Mouse (Mus musculus) ES-E14 (cell line): Measurements from ENCODE around the gene Iglon5.

Experiments
- CHD2 ChIP-seq: IDR thresholded peaks from 2 replicates; pipeline ENCODE4 v1.6.1; 2014; ENCODE audit warnings: mild to moderate bottlenecking, low read depth, low read length, inconsistent platforms
- HCFC1 ChIP-seq: IDR thresholded peaks from 2 replicates; pipeline ENCODE4 v1.6.1; 2012; ENCODE audit warnings: low read length, inconsistent platforms, borderline replicate concordance; ENCODE audit not compliant: insufficient read depth
- MAFK ChIP-seq: IDR thresholded peaks from 2 replicates; pipeline ENCODE4 v1.6.1; 2014; ENCODE audit warnings: mild to moderate bottlenecking, low read depth, low read length, inconsistent platforms; ENCODE audit not compliant: insufficient read depth
- ZC3H11A ChIP-seq: IDR thresholded peaks from 2 replicates; pipeline ENCODE4 v1.6.1; 2012; ENCODE audit warnings: low read depth, mild to moderate bottlenecking, inconsistent platforms, low read length, borderline replicate concordance
- ZNF384 ChIP-seq: IDR thresholded peaks from 2 replicates; pipeline ENCODE4 v1.6.1; 2012; ENCODE audit warnings: low read depth, low read length, inconsistent platforms

- TF ChIP-seq CHD2: no peak
- TF ChIP-seq MAFK: no peak
- no peak for TF ChIP-seq HCFC1
- TF ChIP-seq ZNF384: no peak
- TF ChIP-seq ZC3H11A: no peak
These were observed 13.5 kb downstream of the Iglon5 start for GRCm38 (mm10) chr7:43476376-43476775.
